Mouse (Mus musculus) megakaryocyte, embryonic 14.5 days (primary cell): ENCODE results near the gene Rsu1. TPM values are rescaled to one million over a fixed set of nuclear protein-coding genes. Genes with fewer than 3 reads are reported as not detected.

Experiments used
- H3K27me3 ChIP-seq: replicated peaks from 2 replicates; pipeline ENCODE3; 2012; ENCODE audit warnings: inconsistent platforms
- H3K36me3 ChIP-seq: replicated peaks from 2 replicates; pipeline ENCODE3; 2012; ENCODE audit warnings: low read length, inconsistent platforms, mixed read lengths
- H3K4me1 ChIP-seq: 2 replicates; pipeline ENCODE4 v1.6.1; 2012; ENCODE audit warnings: inconsistent platforms
- H3K4me3 ChIP-seq: replicated peaks from 2 replicates; pipeline ENCODE3; 2012; ENCODE audit warnings: moderate library complexity, mild to moderate bottlenecking, inconsistent platforms
- H3K9me3 ChIP-seq: 2 replicates; pipeline ENCODE4 v1.6.1; 2012; ENCODE audit warnings: inconsistent platforms
- FLI1 ChIP-seq: IDR thresholded peaks from 2 replicates; pipeline ENCODE4 v1.6.1; 2012; ENCODE audit warnings: low read length, inconsistent platforms, mixed read lengths
- GATA1 ChIP-seq: IDR thresholded peaks from 3 replicates; pipeline ENCODE4 v1.6.1; 2012; ENCODE audit warnings: mixed read lengths, low read length, inconsistent platforms, borderline replicate concordance
- polyA plus RNA-seq: library from polyadenylated mRNA; stranded (reverse); fragments of >175 nt; gene quantifications from 2 replicates; pipeline ENCODE4 v1.2.3, GENCODE M21; 2012; ENCODE audit warnings: low replicate concordance; ENCODE audit not compliant: insufficient read depth

Gene Rsu1
- polyA plus RNA-seq, 1 experiment, result 131 TPM

- Histone ChIP-seq H3K4me1 (peaks cover 94% of the 10 kb centered on the region), H3K27me3 (no peaks in the 10 kb centered on the region), H3K9me3 (no peaks in the 10 kb centered on the region), H3K4me3 (no peak overlapping the region), H3K36me3 (peaks cover 96% of the 10 kb centered on the region)
- no peak for TF ChIP-seq FLI1
- TF ChIP-seq GATA1, result no peak
These were observed 38.9 kb downstream of the Rsu1 start for GRCm38 (mm10) chr2:13232305-13232704.

GRCm38 (mm10) chr2:13229686-13230085, 41.5 kb downstream of the Rsu1 start:
- H3K4me3 ChIP-seq, result peak overlapping the region; percentile 31
- no peaks in the 10 kb centered on the region for H3K27me3 ChIP-seq
- H3K36me3 ChIP-seq, result peaks cover 96% of the 10 kb centered on the region
- TF ChIP-seq GATA1 (no peak), FLI1 (no peak)
- H3K4me1 ChIP-seq, result peaks cover 85% of the 10 kb centered on the region
- H3K9me3 ChIP-seq, result no peaks in the 10 kb centered on the region

- Histone ChIP-seq H3K27me3 (no peaks in the 10 kb centered on the region), H3K36me3 (peaks cover 99% of the 10 kb centered on the region), H3K4me3 (no peak overlapping the region), H3K4me1 (peaks cover 76% of the 10 kb centered on the region), H3K9me3 (no peaks in the 10 kb centered on the region)
- no peak for TF ChIP-seq FLI1
- no peak for TF ChIP-seq GATA1
These were observed 45.2 kb downstream of the Rsu1 start for GRCm38 (mm10) chr2:13226031-13226430.

- Histone ChIP-seq H3K36me3 (peaks cover 98% of the 10 kb centered on the region), H3K27me3 (no peaks in the 10 kb centered on the region), H3K4me3 (no peak overlapping the region), H3K4me1 (peaks cover 68% of the 10 kb centered on the region), H3K9me3 (no peaks in the 10 kb centered on the region)
- TF ChIP-seq FLI1 (no peak), GATA1 (no peak)
These were observed 46.7 kb downstream of the Rsu1 start for GRCm38 (mm10) chr2:13224546-13224945.

GRCm38 (mm10) chr2:13223451-13223850, 47.8 kb downstream of the Rsu1 start:
- Histone ChIP-seq H3K36me3 (peaks cover 97% of the 10 kb centered on the region), H3K9me3 (no peaks in the 10 kb centered on the region), H3K4me3 (no peak overlapping the region), H3K27me3 (no peaks in the 10 kb centered on the region), H3K4me1 (peaks cover 57% of the 10 kb centered on the region)
- TF ChIP-seq GATA1 (no peak), FLI1 (no peak)

GRCm38 (mm10) chr2:13220141-13220540, 51.1 kb downstream of the Rsu1 start:
- TF ChIP-seq GATA1, result no peak
- TF ChIP-seq FLI1, result no peak
- H3K36me3 ChIP-seq, result peaks cover 98% of the 10 kb centered on the region
- no peaks in the 10 kb centered on the region for H3K9me3 ChIP-seq
- H3K27me3 ChIP-seq, result no peaks in the 10 kb centered on the region
- H3K4me3 ChIP-seq, result no peak overlapping the region
- H3K4me1 ChIP-seq, result peaks cover 34% of the 10 kb centered on the region

GRCm38 (mm10) chr2:13218112-13218511, 53.1 kb downstream of the Rsu1 start:
- H3K9me3 ChIP-seq, result no peaks in the 10 kb centered on the region
- H3K36me3 ChIP-seq, result peaks cover 96% of the 10 kb centered on the region
- no peak overlapping the region for H3K4me3 ChIP-seq
- H3K27me3 ChIP-seq, result no peaks in the 10 kb centered on the region
- TF ChIP-seq GATA1 (no peak), FLI1 (no peak)
- H3K4me1 ChIP-seq, result peaks cover 23% of the 10 kb centered on the region

GRCm38 (mm10) chr2:13206825-13207224, 64.4 kb downstream of the Rsu1 start:
- H3K4me3 ChIP-seq, result no peak overlapping the region
- H3K4me1 ChIP-seq, result peaks cover 17% of the 10 kb centered on the region
- H3K9me3 ChIP-seq, result no peaks in the 10 kb centered on the region
- peaks cover 99% of the 10 kb centered on the region for H3K36me3 ChIP-seq
- H3K27me3 ChIP-seq, result no peaks in the 10 kb centered on the region
- TF ChIP-seq FLI1, result no peak
- no peak for TF ChIP-seq GATA1

- H3K4me3 ChIP-seq, result no peak overlapping the region
These were observed 64.8 kb downstream of the Rsu1 start for GRCm38 (mm10) chr2:13206367-13206766.

GRCm38 (mm10) chr2:13202805-13203475, 68.3 kb downstream of the Rsu1 start:
- Histone ChIP-seq H3K27me3 (no peaks in the 10 kb centered on the region), H3K9me3 (no peaks in the 10 kb centered on the region), H3K4me1 (peaks cover 38% of the 10 kb centered on the region), H3K36me3 (peaks cover 100% of the 10 kb centered on the region), H3K4me3 (no peak overlapping the region)
- TF ChIP-seq GATA1, result no peak
- TF ChIP-seq FLI1, result no peak

More at GRCm38 (mm10) chr2:13206367-13206766, 64.8 kb downstream of the Rsu1 start:
- peaks cover 99% of the 10 kb centered on the region for H3K36me3 ChIP-seq
- H3K27me3 ChIP-seq, result no peaks in the 10 kb centered on the region
- H3K4me1 ChIP-seq, result peaks cover 18% of the 10 kb centered on the region
- no peaks in the 10 kb centered on the region for H3K9me3 ChIP-seq
- no peak for TF ChIP-seq FLI1
- no peak for TF ChIP-seq GATA1
